Mouse (Mus musculus) neural tube, embryonic 12.5 days (tissue): ENCODE measurements around the gene BC024978. TPM values are rescaled to one million over a fixed set of nuclear protein-coding genes. Genes with fewer than 3 reads are reported as not detected.
A peak's percentile ranks its signal among the peaks of the same experiment; 100 is the strongest.
"Not testable (repeated sequence)": the region's sequence is repeated elsewhere in the genome, so short reads cannot be mapped to it uniquely, and the experiment has no call there.

Experiments
- ATAC-seq: fragments of 200-750 bp; cut with Nextera tagmentation; 2 replicates; pipeline ENCODE4 v1.8.0; 2017; ENCODE audit warnings: low read depth, mild to moderate bottlenecking, moderate TSS enrichment, moderate library complexity; ENCODE audit not compliant: low FRiP score
- H3K27ac ChIP-seq: fragments of 300-500 bp; sonication (generic); 2 replicates; pipeline ENCODE4 v1.5.1; 2016
- H3K27me3 ChIP-seq: fragments of 300-500 bp; sonication (generic); replicated peaks from 2 replicates; pipeline ENCODE4 v1.6.1; 2016; ENCODE audit warnings: mild to moderate bottlenecking
- H3K36me3 ChIP-seq: fragments of 300-500 bp; sonication (generic); 2 replicates; pipeline ENCODE4 v1.6.1; 2016; ENCODE audit warnings: mild to moderate bottlenecking
- H3K4me1 ChIP-seq: fragments of 300-500 bp; sonication (generic); 2 replicates; pipeline ENCODE4 v1.6.1; 2016
- H3K4me2 ChIP-seq: fragments of 300-500 bp; sonication (generic); replicated peaks from 2 replicates; pipeline ENCODE4 v1.6.1; 2016; ENCODE audit warnings: mild to moderate bottlenecking
- H3K4me3 ChIP-seq: fragments of 300-500 bp; sonication (generic); 2 replicates; pipeline ENCODE4 v1.5.1; 2016
- H3K9ac ChIP-seq: fragments of 300-500 bp; sonication (generic); 2 replicates; pipeline ENCODE4 v1.6.1; 2016; ENCODE audit warnings: mild to moderate bottlenecking
- H3K9me3 ChIP-seq: fragments of 300-500 bp; sonication (generic); 2 replicates; pipeline ENCODE4 v1.6.1; 2016; ENCODE audit warnings: mild to moderate bottlenecking
- WGBS: fragments of 180-500 bp; shearing (Covaris S2); methylation state at CpG from one replicate; pipeline ENCODE4 v1.1.7; 2016; 5-methylcytosine and 5-hydroxymethylcytosine counted together
- polyA plus RNA-seq: library from polyadenylated mRNA; unstranded; fragments of >200 nt; fragmentation: Nextera tagmentation; extraction: Ambion mirVana; gene quantifications from 2 replicates; pipeline ENCODE4 v1.2.1, GENCODE M21; 2016

Gene BC024978
- polyA plus RNA-seq, 1 experiment from 2014 or later: 3.7 TPM

- no peak overlapping the region for H3K9ac ChIP-seq
- no peak overlapping the region for H3K27ac ChIP-seq
- no peak for ATAC-seq
- H3K4me1 ChIP-seq: peaks cover 39% of the 10 kb centered on the region
- H3K9me3 ChIP-seq: no peaks in the 10 kb centered on the region
- H3K36me3 ChIP-seq: no peaks in the 10 kb centered on the region
- H3K4me2 ChIP-seq: no peak overlapping the region
- H3K4me3 ChIP-seq: no peak overlapping the region
- H3K27me3 ChIP-seq: no peaks in the 10 kb centered on the region
- 76% methylated on average over 4 of the region's 4 CpGs for WGBS
Measured at GRCm38 (mm10) chr7:27230781-27231180, 35.2 kb downstream of the BC024978 start.

- H3K4me1 ChIP-seq: peaks cover 29% of the 10 kb centered on the region
- H3K4me3 ChIP-seq: no peak overlapping the region
- no peaks in the 10 kb centered on the region for H3K36me3 ChIP-seq
- no peak overlapping the region for H3K4me2 ChIP-seq
- H3K27me3 ChIP-seq: no peaks in the 10 kb centered on the region
- no peak overlapping the region for H3K9ac ChIP-seq
- no peak for ATAC-seq
- 74% methylated on average over 7 of the region's 7 CpGs for WGBS
- H3K27ac ChIP-seq: no peak overlapping the region
- no peaks in the 10 kb centered on the region for H3K9me3 ChIP-seq
Measured at GRCm38 (mm10) chr7:27231693-27232331, 36.2 kb downstream of the BC024978 start.

GRCm38 (mm10) chr7:27232781-27233281 lies 37.2 kb downstream of the BC024978 start, which contains the start of gene Coq8b:
TSS of gene Coq8b (plus strand) at chr7:27233023.
- H3K36me3 ChIP-seq: no peaks in the 10 kb centered on the region
- peak within 1 kb of the TSS; percentile 37; the same call in 1 of the 2 replicates for H3K27ac ChIP-seq
- peak within 1 kb of the TSS; percentile 52 for H3K4me3 ChIP-seq
- peak within 1 kb of the TSS; percentile 60 for H3K9ac ChIP-seq
- peaks cover 18% of the 10 kb centered on the region for H3K4me1 ChIP-seq
- H3K27me3 ChIP-seq: no peaks in the 10 kb centered on the region
- H3K9me3 ChIP-seq: no peaks in the 10 kb centered on the region
- peak within 1 kb of the TSS; percentile 68 for H3K4me2 ChIP-seq
- ATAC-seq: peak; percentile 91
- WGBS: under 1% methylated on average over 25 of the region's 25 CpGs

- ATAC-seq: peak; percentile 39; the same call in 1 of the 2 replicates
- H3K27me3 ChIP-seq: no peaks in the 10 kb centered on the region
- peak overlapping the region; percentile 37; the same call in 1 of the 2 replicates for H3K27ac ChIP-seq
- H3K4me3 ChIP-seq: peak overlapping the region; percentile 52
- H3K4me1 ChIP-seq: peaks cover 17% of the 10 kb centered on the region
- no peaks in the 10 kb centered on the region for H3K36me3 ChIP-seq
- 3% methylated on average over 6 of the region's 6 CpGs for WGBS
- H3K4me2 ChIP-seq: peak overlapping the region; percentile 68
- peak overlapping the region; percentile 60 for H3K9ac ChIP-seq
- H3K9me3 ChIP-seq: no peaks in the 10 kb centered on the region
Measured at GRCm38 (mm10) chr7:27233300-27233699, 37.7 kb downstream of the BC024978 start.

- 92% methylated on average over 2 of the region's 2 CpGs for WGBS
- H3K9ac ChIP-seq: no peak overlapping the region
- no peaks in the 10 kb centered on the region for H3K9me3 ChIP-seq
- H3K4me1 ChIP-seq: peaks cover 11% of the 10 kb centered on the region
- H3K36me3 ChIP-seq: peaks cover 14% of the 10 kb centered on the region
- H3K27ac ChIP-seq: no peak overlapping the region
- ATAC-seq: no peak
- H3K27me3 ChIP-seq: no peaks in the 10 kb centered on the region
- no peak overlapping the region for H3K4me2 ChIP-seq
- no peak overlapping the region for H3K4me3 ChIP-seq
Measured at GRCm38 (mm10) chr7:27235726-27236125, 40.1 kb downstream of the BC024978 start.

GRCm38 (mm10) chr7:27237527-27237926 lies 41.9 kb downstream of the BC024978 start:
- H3K27me3 ChIP-seq: no peaks in the 10 kb centered on the region
- 76% methylated on average over 2 of the region's 2 CpGs for WGBS
- no peak for ATAC-seq
- H3K4me2 ChIP-seq: no peak overlapping the region
- H3K27ac ChIP-seq: no peak overlapping the region
- H3K36me3 ChIP-seq: peaks cover 30% of the 10 kb centered on the region
- H3K4me1 ChIP-seq: peaks cover 11% of the 10 kb centered on the region
- no peak overlapping the region for H3K9ac ChIP-seq
- H3K9me3 ChIP-seq: no peaks in the 10 kb centered on the region
- no peak overlapping the region for H3K4me3 ChIP-seq

GRCm38 (mm10) chr7:27238568-27238967 lies 43.0 kb downstream of the BC024978 start:
- 86% methylated on average over 5 of the region's 5 CpGs for WGBS
- Histone ChIP-seq H3K9me3 (no peaks in the 10 kb centered on the region), H3K27ac (no peak overlapping the region), H3K36me3 (peaks cover 39% of the 10 kb centered on the region), H3K9ac (no peak overlapping the region), H3K4me3 (no peak overlapping the region), H3K4me1 (peaks cover 5% of the 10 kb centered on the region), H3K4me2 (no peak overlapping the region), H3K27me3 (no peaks in the 10 kb centered on the region)
- no peak for ATAC-seq

GRCm38 (mm10) chr7:27243211-27243610 lies 47.6 kb downstream of the BC024978 start:
- Histone ChIP-seq H3K36me3 (peaks cover 55% of the 10 kb centered on the region), H3K4me1 (no peaks in the 10 kb centered on the region), H3K4me2 (no peak overlapping the region), H3K9ac (no peak overlapping the region), H3K27ac (no peak overlapping the region), H3K27me3 (no peaks in the 10 kb centered on the region), H3K9me3 (no peaks in the 10 kb centered on the region), H3K4me3 (no peak overlapping the region)
- WGBS: 74% methylated on average over 8 of the region's 8 CpGs
- no peak for ATAC-seq

- peaks cover 55% of the 10 kb centered on the region for H3K36me3 ChIP-seq
- WGBS: 80% methylated on average over 2 of the region's 2 CpGs
- H3K4me2 ChIP-seq, H3K4me3 ChIP-seq, ATAC-seq, H3K9ac ChIP-seq, H3K27me3 ChIP-seq, H3K4me1 ChIP-seq, H3K9me3 ChIP-seq, H3K27ac ChIP-seq: not testable (repeated sequence)
Measured at GRCm38 (mm10) chr7:27244088-27244487, 48.5 kb downstream of the BC024978 start.

- H3K36me3 ChIP-seq: peaks cover 26% of the 10 kb centered on the region
- ATAC-seq: 0 out of 2 replicates have a peak, but pooled peaks have one; percentile 21
- no peak overlapping the region for H3K4me2 ChIP-seq
- no peak overlapping the region for H3K4me3 ChIP-seq
- H3K27me3 ChIP-seq: no peaks in the 10 kb centered on the region
- no peak overlapping the region for H3K27ac ChIP-seq
- no peaks in the 10 kb centered on the region for H3K9me3 ChIP-seq
- H3K9ac ChIP-seq: no peak overlapping the region
- no peaks in the 10 kb centered on the region for H3K4me1 ChIP-seq
- 91% methylated on average over 2 of the region's 2 CpGs for WGBS
Measured at GRCm38 (mm10) chr7:27249146-27249545, 53.6 kb downstream of the BC024978 start.

- no peak for ATAC-seq
- H3K9ac ChIP-seq: no peak overlapping the region
- WGBS: 83% methylated on average over 5 of the region's 5 CpGs
- H3K27ac ChIP-seq: no peak overlapping the region
- no peak overlapping the region for H3K4me3 ChIP-seq
- no peak overlapping the region for H3K4me2 ChIP-seq
- H3K4me1 ChIP-seq: no peaks in the 10 kb centered on the region
- H3K27me3 ChIP-seq: no peaks in the 10 kb centered on the region
- H3K9me3 ChIP-seq: no peaks in the 10 kb centered on the region
- peaks cover 32% of the 10 kb centered on the region for H3K36me3 ChIP-seq
Measured at GRCm38 (mm10) chr7:27249928-27250327, 54.3 kb downstream of the BC024978 start.

- ATAC-seq: no peak
- H3K4me2 ChIP-seq: no peak overlapping the region
- no peaks in the 10 kb centered on the region for H3K9me3 ChIP-seq
- H3K27me3 ChIP-seq: no peaks in the 10 kb centered on the region
- H3K4me1 ChIP-seq: peaks cover 2% of the 10 kb centered on the region
- peaks cover 17% of the 10 kb centered on the region for H3K36me3 ChIP-seq
- WGBS: 87% methylated on average over 6 of the region's 6 CpGs
- H3K4me3 ChIP-seq: no peak overlapping the region
- H3K9ac ChIP-seq: no peak overlapping the region
- H3K27ac ChIP-seq: no peak overlapping the region
Measured at GRCm38 (mm10) chr7:27251946-27252345, 56.4 kb downstream of the BC024978 start.

- no peak overlapping the region for H3K27ac ChIP-seq
- peaks cover 30% of the 10 kb centered on the region for H3K4me1 ChIP-seq
- no peak overlapping the region for H3K9ac ChIP-seq
- H3K9me3 ChIP-seq: no peaks in the 10 kb centered on the region
- H3K4me2 ChIP-seq: no peak overlapping the region
- H3K4me3 ChIP-seq: no peak overlapping the region
- peaks cover 14% of the 10 kb centered on the region for H3K36me3 ChIP-seq
- no peak for ATAC-seq
- 64% methylated on average over 3 of the region's 3 CpGs for WGBS
- no peaks in the 10 kb centered on the region for H3K27me3 ChIP-seq
Measured at GRCm38 (mm10) chr7:27255721-27256120, 60.1 kb downstream of the BC024978 start.
